Mouse (Mus musculus) adrenal gland, postnatal 10 days (tissue): ENCODE data around the gene B020011L13Rik. TPM values are rescaled to one million over a fixed set of nuclear protein-coding genes. Genes with fewer than 3 reads are reported as not detected.
"Not testable (repeated sequence)": the region's sequence is repeated elsewhere in the genome, so short reads cannot be mapped to it uniquely, and the experiment has no call there.

ENCODE experiments used
- DNase-seq: peaks from one replicate; pipeline ENCODE4 v3.0.0; 2021; ENCODE audit warnings: mixed read lengths
- long read RNA-seq, 2 experiments: library from polyadenylated mRNA; stranded (forward); transcript quantifications; one replicate each; pipeline ENCODE4 v2.0.0; 2021
- total RNA-seq, 2 experiments: library from RNA; stranded (reverse); gene quantifications; 2 replicates each; pipeline ENCODE4 v1.2.3; 2021

Gene B020011L13Rik
- not detected for total RNA-seq
- long read RNA-seq, experiment 1: 0 reads
- long read RNA-seq, experiment 2: 0 reads

- DNase-seq: not testable (repeated sequence)
Observed at GRCm38 (mm10) chr1:117780833-117781232, at the start of gene B020011L13Rik. Gene B020011L13Rik, plus strand, starts transcription at chr1:117781133.

- DNase-seq: not testable (repeated sequence)
Observed at GRCm38 (mm10) chr1:117816271-117816670, 35.3 kb downstream of the B020011L13Rik start.

GRCm38 (mm10) chr1:117829781-117830180, 48.8 kb downstream of the B020011L13Rik start, which contains the start of gene Gm28360:
Gene Gm28360, plus strand, starts transcription at chr1:117830081.
- not testable (repeated sequence) for DNase-seq

- not testable (repeated sequence) for DNase-seq
Observed at GRCm38 (mm10) chr1:117851718-117852117, 70.8 kb downstream of the B020011L13Rik start.

Other genes with a start within 250 kb of the B020011L13Rik start
- gene Gm28363, start 84.0 kb upstream of the B020011L13Rik start, total RNA-seq: not detected
- gene Gm28360, start 48.9 kb downstream of the B020011L13Rik start, total RNA-seq: not detected
- not detected for gene Gm28168, start 146.9 kb downstream of the B020011L13Rik start, total RNA-seq
- gene Gm7145, start 184.8 kb downstream of the B020011L13Rik start, total RNA-seq: not detected